Comparison of ENCODE assay signal across 8 mouse cellular contexts in the genomic region with DNA sequence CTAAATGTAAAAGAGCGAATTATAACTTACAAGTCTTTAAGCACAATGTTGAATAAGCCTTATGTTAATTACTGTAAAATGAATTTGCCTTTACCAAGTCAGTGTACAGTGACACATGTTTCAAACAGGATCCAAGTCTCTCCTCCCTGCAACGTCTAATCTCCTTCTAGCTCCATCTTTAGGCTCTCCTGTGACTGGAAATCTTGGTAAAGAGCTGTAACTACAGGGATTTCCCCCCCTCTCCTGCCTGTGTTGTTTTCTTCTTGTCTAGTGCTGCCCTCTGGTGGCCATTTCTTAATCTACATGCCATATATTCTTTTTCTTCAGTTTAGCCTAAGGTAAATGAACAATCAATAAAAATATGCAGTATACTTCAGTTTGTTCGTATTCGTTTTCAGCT.
A peak's percentile ranks its signal among the peaks of the same experiment; 100 is the strongest.
DNase-seq lines count a peak whose midpoint lies in the region; ATAC-seq and TF ChIP-seq lines count a peak whose summit lies in the region.

No protein-coding gene starts in this region.

- peak overlapping the region; percentile 68 for H3K27ac ChIP-seq in forebrain, postnatal 0 days (ENCODE audit: low read depth, low read length)
- H3K27ac ChIP-seq in layer of hippocampus, adult 2 months: peak overlapping the region; percentile 85
- H3K27ac ChIP-seq in lung, embryonic 15.5 days: peak overlapping the region; percentile 60
- H3K27ac ChIP-seq in olfactory bulb, adult 2 months (ENCODE audit: insufficient read depth, low read depth, low read length): peak overlapping the region; percentile 98; the same call in 1 of the 2 replicates

- WGBS in forebrain, postnatal 0 days: 11% methylated on average over 4 of the region's 4 CpGs
- WGBS in lung, embryonic 15.5 days: 18% methylated on average over 4 of the region's 4 CpGs
- WGBS in olfactory bulb, adult 2 months: 9% methylated on average over 4 of the region's 4 CpGs

- no peaks in the 10 kb centered on the region for H3K36me3 ChIP-seq in forebrain, postnatal 0 days (ENCODE audit: insufficient read depth)
- H3K36me3 ChIP-seq in lung, embryonic 15.5 days: no peaks in the 10 kb centered on the region

- peaks cover 9% of the 10 kb centered on the region; the same call in 1 of the 2 replicates for H3K4me1 ChIP-seq in forebrain, postnatal 0 days (ENCODE audit: insufficient read depth)
- 0 out of 2 replicates have a peak, but pooled peaks cover 8% of the 10 kb centered on the region for H3K4me1 ChIP-seq in lung, embryonic 15.5 days
- peaks cover 6% of the 10 kb centered on the region for H3K4me1 ChIP-seq in olfactory bulb, adult 2 months (ENCODE audit: control insufficient read depth, insufficient read depth, low read length)

- peak overlapping the region; percentile 40; the same call in 1 of the 2 replicates for H3K9ac ChIP-seq in forebrain, postnatal 0 days
- 0 out of 2 replicates have a peak overlapping the region, but pooled peaks have one; percentile 27 for H3K9ac ChIP-seq in lung, embryonic 15.5 days

- H3K4me3 ChIP-seq in forebrain, postnatal 0 days (ENCODE audit: low read depth, low read length): peak overlapping the region; percentile 25; the same call in 1 of the 2 replicates
- peak overlapping the region; percentile 49 for H3K4me3 ChIP-seq in layer of hippocampus, adult 2 months
- H3K4me3 ChIP-seq in lung, embryonic 15.5 days: peak overlapping the region; percentile 39
- H3K4me3 ChIP-seq in olfactory bulb, adult 2 months (ENCODE audit: insufficient read depth, low read depth, low read length): no peak overlapping the region

- ATAC-seq in forebrain, postnatal 0 days: peak; percentile 94
- peak; percentile 80 for ATAC-seq in hematopoietic stem cell, adult 5-6 weeks (replicated peaks in 1 of 2; ENCODE audit: insufficient read depth in 1 of 2, low FRiP score in 2 of 2, low TSS enrichment in 1 of 2, low read depth in 1 of 2, poor library complexity in 2 of 2, severe bottlenecking in 2 of 2)
- peak; percentile 86; the same call in 1 of the 2 replicates for ATAC-seq in lung, embryonic 15.5 days (ENCODE audit: borderline replicate concordance, extremely low read depth, low FRiP score, low TSS enrichment)

- no peak for TF ChIP-seq POLR2A in olfactory bulb, adult 2 months (IDR thresholded peaks at IDR 0.05; ENCODE audit: insufficient read depth, low read depth, low read length)

- peak overlapping the region; percentile 47 for H3K4me2 ChIP-seq in forebrain, postnatal 0 days (ENCODE audit: low read depth)
- H3K4me2 ChIP-seq in lung, embryonic 15.5 days: peak overlapping the region; percentile 63

- no peaks in the 10 kb centered on the region for H3K27me3 ChIP-seq in forebrain, postnatal 0 days (ENCODE audit: insufficient read depth, low read length)
- H3K27me3 ChIP-seq in lung, embryonic 15.5 days: no peaks in the 10 kb centered on the region

- no peaks in the 10 kb centered on the region for H3K9me3 ChIP-seq in forebrain, postnatal 0 days (ENCODE audit: low read length)
- no peaks in the 10 kb centered on the region for H3K9me3 ChIP-seq in lung, embryonic 15.5 days

- peak; percentile 94 for DNase-seq in MN1 (ENCODE audit: low spot score)
- peak; percentile 65 for DNase-seq in cerebellum, adult 11-12 months
- DNase-seq in forebrain, postnatal 0 days: peak; percentile 93
- DNase-seq in layer of hippocampus, adult 2 months (ENCODE audit: low spot score in 2 of 2): peak; percentile 86 to 87
- peak; percentile 64 for DNase-seq in thymus, postnatal 25 days

- peak; percentile 87 for TF ChIP-seq CTCF in forebrain, postnatal 0 days (IDR thresholded peaks at IDR 0.05; ENCODE audit: low read depth)
- TF ChIP-seq CTCF in layer of hippocampus, adult 2 months (conservative IDR thresholded peaks at IDR 0.05): peak; percentile 87
- TF ChIP-seq CTCF in olfactory bulb, adult 2 months (IDR thresholded peaks at IDR 0.05; ENCODE audit: insufficient read depth, low read depth, low read length): no peak
